22 mouse cellular contexts compared by ENCODE assay signal in genomic region chr17:74300089-74300488, GRCm38 (mm10). TPM values are rescaled to one million over a fixed set of nuclear protein-coding genes. Genes with fewer than 3 reads are reported as not detected.
DNase-seq lines count a peak whose midpoint lies in the region; ATAC-seq and TF ChIP-seq lines count a peak whose summit lies in the region.
"Had no signal": no experiment of that assay in that cellular context is flagged by ENCODE, and none has a peak within 500 bp of the region (broad histone marks: within the 10 kb centered on the region; RNA-seq: fewer than 3 reads in every experiment).

No protein-coding gene starts in this region.

- H3K36me3 ChIP-seq in ES-Bruce4 (ENCODE audit: control insufficient read depth, insufficient read depth, low read length, poor library complexity, severe bottlenecking), result peaks cover 13% of the 10 kb centered on the region
- H3K36me3 ChIP-seq in hindbrain, postnatal 0 days (ENCODE audit: insufficient read depth, low read length), result peaks cover 10% of the 10 kb centered on the region

- no peak overlapping the region for H3K4me3 ChIP-seq in ES-Bruce4 (ENCODE audit: low read depth, low read length)
- no peak overlapping the region for H3K4me3 ChIP-seq in hindbrain, postnatal 0 days (ENCODE audit: low read length)
- H3K4me3 ChIP-seq: forebrain, embryonic 10.5 days; forebrain, embryonic 13.5 days; hindbrain, embryonic 12.5 days; hindbrain, embryonic 15.5 days had no signal

- DNase-seq in lung, postnatal 36 days, result peak; percentile 50
- DNase-seq in lung, postnatal 10 days, result no peak
- DNase-seq in R1 (ENCODE audit: low read depth, low spot score), result peak; percentile 97
- no peak for DNase-seq in cerebellum, adult 18-20 months
- no peak for DNase-seq in hindbrain, postnatal 0 days (ENCODE audit: low spot score)
- no peak for DNase-seq in ovary, adult 18-20 months (ENCODE audit: low spot score)
- DNase-seq: adrenal gland, adult 8-10 months; adrenal gland, postnatal 25 days; cerebellum, adult 11-12 months; cerebellum, adult 9-10 months; cerebellum, postnatal 14 days; gastrocnemius, postnatal 10 days; gastrocnemius, postnatal 36 days; heart, adult 11 months had no signal

- no peak for TF ChIP-seq EP300 in ES-Bruce4 (IDR thresholded peaks at IDR 0.05; ENCODE audit: insufficient read depth, low read depth, low read length)

- TF ChIP-seq POLR2A in ES-Bruce4 (IDR thresholded peaks at IDR 0.05; ENCODE audit: insufficient read depth, low read length), result no peak

- peak overlapping the region; percentile 21; the same call in 1 of the 2 replicates for H3K27ac ChIP-seq in ES-Bruce4 (ENCODE audit: insufficient read depth, low read length)
- H3K27ac ChIP-seq in hindbrain, postnatal 0 days, result no peak overlapping the region
- H3K27ac ChIP-seq: forebrain, embryonic 10.5 days; forebrain, embryonic 13.5 days; hindbrain, embryonic 12.5 days; hindbrain, embryonic 15.5 days had no signal

- TF ChIP-seq CTCF in ES-Bruce4 (IDR thresholded peaks at IDR 0.05; ENCODE audit: low read depth, low read length), result no peak
- TF ChIP-seq CTCF in hindbrain, postnatal 0 days (IDR thresholded peaks at IDR 0.05; ENCODE audit: low read depth), result no peak

- H3K4me1 ChIP-seq in ES-Bruce4 (ENCODE audit: control insufficient read depth, insufficient read depth, low read length), result no peaks in the 10 kb centered on the region
- no peaks in the 10 kb centered on the region for H3K4me1 ChIP-seq in hindbrain, postnatal 0 days (ENCODE audit: insufficient read depth, low read length)
- H3K4me1 ChIP-seq: forebrain, embryonic 13.5 days; hindbrain, embryonic 12.5 days had no signal

- no peaks in the 10 kb centered on the region for H3K9me3 ChIP-seq in ES-Bruce4 (replicated peaks; ENCODE audit: control insufficient read depth, insufficient read depth, low read length, poor library complexity, severe bottlenecking)
- no peaks in the 10 kb centered on the region for H3K9me3 ChIP-seq in hindbrain, postnatal 0 days (ENCODE audit: low read length)
- H3K9me3 ChIP-seq: forebrain, embryonic 10.5 days; forebrain, embryonic 13.5 days; hindbrain, embryonic 12.5 days; hindbrain, embryonic 15.5 days had no signal

- no peak overlapping the region for H3K9ac ChIP-seq in ES-Bruce4 (ENCODE audit: low read depth, poor library complexity, severe bottlenecking)
- no peak overlapping the region for H3K9ac ChIP-seq in hindbrain, postnatal 0 days (replicated peaks; ENCODE audit: low read length)
- H3K9ac ChIP-seq: forebrain, embryonic 13.5 days; hindbrain, embryonic 12.5 days; hindbrain, embryonic 15.5 days had no signal

- H3K4me2 ChIP-seq in hindbrain, postnatal 0 days (ENCODE audit: low read depth, low read length), result no peak overlapping the region
- H3K4me2 ChIP-seq: forebrain, embryonic 13.5 days; heart, embryonic 11.5 days; hindbrain, embryonic 12.5 days; hindbrain, embryonic 15.5 days had no signal

- WGBS in hindbrain, postnatal 0 days, result 78% methylated on average over 5 of the region's 5 CpGs

- ATAC-seq in megakaryocyte, adult 5-6 weeks (ENCODE audit: poor library complexity, severe bottlenecking), result peak; percentile 56
- ATAC-seq in hindbrain, postnatal 0 days, result no peak
- ATAC-seq: forebrain, embryonic 13.5 days; forebrain, embryonic 16.5 days had no signal

- H3K27me3 ChIP-seq in ES-Bruce4 (ENCODE audit: control insufficient read depth, insufficient read depth, low read length, poor library complexity, severe bottlenecking), result no peaks in the 10 kb centered on the region
- no peaks in the 10 kb centered on the region for H3K27me3 ChIP-seq in hindbrain, postnatal 0 days (ENCODE audit: insufficient read depth, low read length)
- H3K27me3 ChIP-seq: forebrain, embryonic 13.5 days; hindbrain, embryonic 12.5 days; hindbrain, embryonic 15.5 days had no signal

RNA-seq across cellular contexts. Expression of gene Memo1, which starts 4.8 kb away (rescaled TPM):
- polyA plus RNA-seq in ES-Bruce4 (2011; ENCODE audit: insufficient read depth, insufficient read length, low read depth, missing spikeins), result 72.7 and 74.6 TPM in 2 replicates
- total RNA-seq in megakaryocyte, adult 5-6 weeks (2015), result 64.4 and 71.4 TPM in 2 replicates
- 59.6 and 64.4 TPM in 2 replicates for total RNA-seq in megakaryocyte, adult 5-6 weeks (2017)
- 51.9 and 60.2 TPM in 2 replicates for total RNA-seq in hindbrain, postnatal 0 days (2014; rRNA removed)
- 46.3 and 46.4 TPM in 2 replicates for polyA plus RNA-seq in hindbrain, postnatal 0 days (2015; fragmentation: Nextera tagmentation; extraction: Ambion mirVana)

RNA-seq across cellular contexts. Expression of gene Dpy30, which starts 23.7 kb away (rescaled TPM):
- polyA plus RNA-seq in ES-Bruce4 (2011; ENCODE audit: insufficient read depth, insufficient read length, low read depth, missing spikeins), result 244 and 257 TPM in 2 replicates
- 112 and 124 TPM in 2 replicates for total RNA-seq in megakaryocyte, adult 5-6 weeks (2015)
- 69.1 and 84.8 TPM in 2 replicates for total RNA-seq in megakaryocyte, adult 5-6 weeks (2017)
- 42.5 and 49.9 TPM in 2 replicates for total RNA-seq in hindbrain, postnatal 0 days (2014; rRNA removed)
- 253 and 256 TPM in 2 replicates for polyA plus RNA-seq in hindbrain, postnatal 0 days (2015; fragmentation: Nextera tagmentation; extraction: Ambion mirVana)

RNA-seq across cellular contexts. Expression of gene Spast, which starts 38.7 kb away (rescaled TPM):
- polyA plus RNA-seq in ES-Bruce4 (2011; ENCODE audit: insufficient read depth, insufficient read length, low read depth, missing spikeins), result 30.1 and 30.6 TPM in 2 replicates
- 24.2 and 26.0 TPM in 2 replicates for total RNA-seq in megakaryocyte, adult 5-6 weeks (2015)
- 38.2 and 39.7 TPM in 2 replicates for total RNA-seq in megakaryocyte, adult 5-6 weeks (2017)
- 92.2 and 96.7 TPM in 2 replicates for total RNA-seq in hindbrain, postnatal 0 days (2014; rRNA removed)
- polyA plus RNA-seq in hindbrain, postnatal 0 days (2015; fragmentation: Nextera tagmentation; extraction: Ambion mirVana), result 24.4 and 25.3 TPM in 2 replicates

Comparison
In these comparisons a context has a peak if more than half of its experiments do, and no peak if none do; other contexts are left out.
1. DNase-seq: peak in lung, postnatal 36 days (single experiment) and R1 (single experiment); none in lung, postnatal 10 days (single experiment), cerebellum, adult 18-20 months (0 of 2), hindbrain, postnatal 0 days (single experiment) and ovary, adult 18-20 months (single experiment).